Mouse (Mus musculus) activated CD4-positive, CD25-positive, alpha-beta regulatory T cell, adult 4 months (primary cell): ENCODE results near the gene Ccpg1os. TPM values are rescaled to one million over a fixed set of nuclear protein-coding genes. Genes with fewer than 3 reads are reported as not detected.

Source experiments
- ATAC-seq: one replicate; pipeline ENCODE4 v1.8.0; 2017
- polyA plus RNA-seq, 2 experiments: library from polyadenylated mRNA; unstranded; fragments of 100-300 nt; shearing (Covaris generic); gene quantifications; one replicate each; pipeline ENCODE4 v1.2.1; 2017

Gene Ccpg1os
- polyA plus RNA-seq, 2 experiments from 2014 or later, result 3.4 to 7.9 TPM

DNA sequence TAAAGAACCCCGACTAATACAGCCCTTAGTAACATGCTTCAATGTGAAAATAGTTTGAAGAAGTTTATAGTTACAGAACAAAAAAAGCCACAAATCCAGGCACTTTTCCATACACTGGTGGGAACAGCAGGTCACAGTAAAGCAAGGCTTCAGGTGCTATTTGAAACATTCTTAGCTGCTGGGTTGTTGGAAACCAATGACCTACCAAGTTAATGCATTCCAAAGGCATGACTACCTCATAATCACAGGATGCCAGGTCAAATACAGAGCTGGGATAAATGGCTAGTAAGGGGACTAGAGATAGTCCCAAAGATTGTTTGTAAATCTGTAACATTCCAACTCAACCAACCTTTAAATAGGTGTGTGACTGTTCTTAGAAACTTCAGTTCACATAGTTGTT, 9.9 kb downstream of the Ccpg1os start:
- no peak for ATAC-seq

- ATAC-seq, result no peak
These were observed 10.4 kb downstream of the Ccpg1os start for GRCm38 (mm10) chr9:72974734-72975133.

DNA sequence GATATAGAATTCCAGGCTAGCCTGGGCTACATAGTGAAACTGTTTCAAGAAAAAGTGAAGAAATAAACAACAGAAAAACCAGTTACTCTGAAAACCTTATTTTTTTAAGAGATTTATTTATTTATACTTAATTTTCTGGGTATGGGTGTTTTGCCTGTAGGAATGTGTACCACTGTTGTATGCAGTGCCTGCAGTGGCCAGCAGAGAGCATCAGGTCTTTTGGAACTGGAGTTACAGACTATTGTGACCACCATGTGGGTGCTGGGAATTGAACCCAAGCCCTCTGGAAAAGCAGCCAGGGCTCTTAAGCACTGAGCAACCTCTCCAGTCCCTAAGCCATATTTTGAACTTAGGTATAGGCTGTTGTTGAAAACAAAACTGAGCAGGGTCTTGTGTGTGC, 12.2 kb downstream of the Ccpg1os start:
- ATAC-seq, result no peak

GRCm38 (mm10) chr9:72972435-72972834, 12.7 kb downstream of the Ccpg1os start:
- ATAC-seq, result no peak

DNA sequence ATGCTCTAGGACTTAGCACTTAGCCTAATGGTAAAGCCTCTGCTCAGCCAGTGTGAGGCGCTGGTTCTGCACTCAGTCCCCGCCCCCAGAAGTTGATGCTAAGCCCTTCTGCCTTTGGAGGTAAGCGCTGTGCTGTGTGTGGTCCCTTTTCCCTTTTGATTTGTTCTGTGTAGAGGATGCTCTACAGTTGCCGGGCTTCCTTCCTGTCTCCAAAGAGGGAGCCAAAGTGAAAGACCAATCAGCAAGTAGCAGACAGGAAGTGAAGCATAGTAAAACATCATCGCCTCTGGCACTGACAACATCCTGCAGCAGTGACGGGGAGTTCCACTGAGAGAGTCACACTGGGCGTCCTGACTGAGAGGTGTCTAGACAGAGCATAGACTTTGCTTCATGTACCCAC, 15.3 kb downstream of the Ccpg1os start:
- ATAC-seq, result peak; percentile 90

DNA sequence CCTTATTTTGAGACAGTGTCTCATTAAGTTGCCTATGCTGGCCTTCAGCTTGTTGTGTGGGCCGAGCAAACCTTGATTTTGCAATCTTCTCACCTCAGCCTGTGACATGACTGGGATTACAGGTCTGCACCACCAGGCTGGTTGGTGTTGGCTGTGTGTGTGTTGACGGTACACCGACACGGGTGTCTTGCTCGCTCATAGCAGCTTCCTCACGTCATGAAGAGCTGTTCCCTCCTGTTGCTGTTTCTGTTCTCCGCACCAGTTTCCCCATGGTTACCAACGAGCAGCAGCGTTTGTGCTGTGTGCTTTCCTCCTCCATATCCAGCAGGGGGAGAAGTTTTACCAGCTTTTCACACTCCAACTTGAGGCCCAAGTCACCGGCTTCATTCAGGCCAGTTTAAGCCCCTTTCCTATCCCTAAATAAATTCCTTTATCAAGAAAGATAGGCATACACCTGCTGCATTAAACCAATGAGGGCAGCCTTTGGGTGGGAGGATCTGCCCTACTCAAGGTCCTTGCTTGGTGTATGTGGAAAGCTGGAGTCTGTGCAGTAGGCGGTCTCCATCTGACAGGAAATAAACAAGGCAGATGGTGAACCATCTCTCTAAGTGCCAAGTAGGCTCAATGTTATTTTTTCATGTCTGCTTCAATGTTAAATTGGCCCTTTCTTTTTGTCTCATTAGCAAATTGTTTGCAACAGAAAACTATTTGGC, 16.7 kb downstream of the Ccpg1os start:
- peak; percentile 57 for ATAC-seq

DNA sequence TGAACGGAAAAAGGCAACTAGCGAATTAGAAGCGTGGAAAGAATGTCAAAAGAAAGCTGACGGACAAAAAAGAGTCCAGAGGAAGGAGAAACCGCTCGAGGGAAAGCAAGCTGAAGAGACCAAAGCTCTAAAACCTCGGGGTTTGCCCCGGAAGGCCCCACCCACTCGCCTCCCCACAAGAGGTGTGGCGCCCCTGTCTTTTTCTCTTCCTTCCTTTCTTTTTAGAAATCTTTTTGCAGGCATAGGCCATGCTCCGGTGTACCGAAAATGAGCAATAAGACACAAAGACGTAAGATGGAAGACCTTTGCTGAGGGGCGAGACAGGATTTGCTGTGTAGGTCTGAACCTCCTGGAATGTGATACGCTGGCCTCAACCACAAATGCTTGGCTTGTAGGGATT, 23.2 kb downstream of the Ccpg1os start:
- ATAC-seq, result peak; percentile 71

- ATAC-seq, result no peak
These were observed 23.8 kb downstream of the Ccpg1os start for GRCm38 (mm10) chr9:72961346-72961745.

- peak; percentile 80 for ATAC-seq
These were observed 26.4 kb downstream of the Ccpg1os start, which contains the start of the genes Dyx1c1 and Gm44503 for GRCm38 (mm10) chr9:72958521-72959450. Gene Dyx1c1 (plus strand): TSS chr9:72958785. Gene Gm44503 (plus strand): TSS chr9:72958852.

DNA sequence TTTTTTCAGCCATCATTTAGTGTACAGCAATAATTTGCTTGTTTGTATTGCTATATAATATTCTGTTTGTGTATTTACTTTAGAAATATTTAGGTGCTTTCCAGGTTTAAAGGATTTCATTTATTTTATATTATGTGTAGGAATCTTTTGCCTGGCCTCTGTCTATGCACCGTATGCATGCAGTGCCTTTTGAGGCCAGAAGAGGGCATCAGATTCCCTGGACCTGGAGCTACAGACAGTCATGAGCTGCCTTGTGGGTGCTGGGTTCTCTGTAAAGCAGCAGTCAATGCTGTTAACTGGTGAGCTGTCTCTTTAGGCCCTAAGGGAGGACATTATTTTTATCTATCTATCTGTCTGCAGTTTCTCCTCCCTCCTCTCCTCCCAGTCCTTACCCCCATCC, 29.6 kb downstream of the Ccpg1os start:
- ATAC-seq, result no peak

DNA sequence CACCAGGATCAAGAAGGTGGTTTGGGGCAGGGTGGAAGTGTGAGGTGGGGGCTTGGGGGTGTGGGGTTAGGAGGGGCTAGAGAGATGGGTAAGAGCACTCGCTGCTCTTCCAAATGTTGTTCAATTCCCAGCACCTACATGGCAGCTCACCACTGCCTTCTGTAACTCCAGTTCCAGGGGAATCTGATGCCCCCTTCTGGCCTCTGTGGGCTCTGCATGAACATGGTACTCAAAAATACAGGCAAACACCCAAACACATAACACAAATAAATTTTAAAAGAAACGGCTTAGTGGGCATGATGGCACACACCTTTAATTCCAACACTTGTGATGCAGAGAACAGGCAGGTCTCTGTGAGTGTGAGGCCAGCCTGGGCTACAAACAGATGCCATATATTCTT, 30.4 kb downstream of the Ccpg1os start:
- no peak for ATAC-seq

GRCm38 (mm10) chr9:72949572-72949971, 35.6 kb downstream of the Ccpg1os start:
- no peak for ATAC-seq

- no peak for ATAC-seq
These were observed 38.2 kb downstream of the Ccpg1os start for GRCm38 (mm10) chr9:72947010-72947409.

DNA sequence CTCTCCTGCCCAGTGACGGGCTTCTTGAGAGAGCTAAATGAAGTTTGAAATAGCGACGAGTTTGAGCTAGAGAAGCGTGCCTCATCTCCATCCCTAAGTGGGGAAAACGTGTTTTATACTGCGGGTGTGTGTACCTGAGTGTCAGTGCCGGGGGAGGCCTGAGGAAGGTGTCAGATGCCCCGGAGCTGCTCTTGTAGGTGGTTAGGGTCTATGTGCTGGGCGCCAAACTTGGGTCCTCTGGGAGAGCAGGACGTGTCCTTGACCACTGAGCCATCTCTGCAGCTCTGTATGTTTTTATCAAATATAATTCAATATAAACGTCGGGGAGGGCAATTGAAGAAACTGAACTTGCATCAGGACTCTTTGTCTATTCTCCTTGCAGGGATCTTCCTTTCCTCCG, 40.9 kb downstream of the Ccpg1os start:
- ATAC-seq, result no peak

GRCm38 (mm10) chr9:72943424-72943823, 41.8 kb downstream of the Ccpg1os start:
- ATAC-seq, result no peak

DNA sequence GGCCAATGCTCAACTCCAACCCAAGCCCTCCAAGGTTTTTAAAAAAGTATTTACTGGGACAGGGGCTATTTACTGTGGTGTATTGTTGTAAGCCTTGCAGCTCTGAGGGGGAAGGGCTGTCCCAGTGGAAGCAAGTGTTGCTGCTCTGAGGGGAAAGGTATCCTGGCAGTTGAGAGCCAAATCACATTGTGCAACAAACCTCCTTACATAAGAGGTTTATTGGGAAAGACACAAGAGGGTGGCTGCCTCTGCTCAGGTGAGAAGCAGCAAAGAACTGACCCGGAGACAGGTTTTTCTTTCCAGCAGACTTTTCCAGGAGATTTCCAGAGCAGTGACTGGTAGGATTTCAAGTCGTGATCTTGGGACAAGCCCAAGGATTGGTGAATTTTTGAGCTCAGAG, 48.9 kb downstream of the Ccpg1os start:
- ATAC-seq, result no peak

GRCm38 (mm10) chr9:72935309-72935708, 49.9 kb downstream of the Ccpg1os start:
- no peak for ATAC-seq

- no peak for ATAC-seq
These were observed 53.9 kb downstream of the Ccpg1os start for GRCm38 (mm10) chr9:72931166-72931790.

Other genes starting within 250 kb of the Ccpg1os start
- gene Prtg, start 178.5 kb downstream of the Ccpg1os start, polyA plus RNA-seq, result not detected
- not detected for gene Pygo1, start 59.7 kb downstream of the Ccpg1os start, polyA plus RNA-seq
- 1 to 10 TPM; 5.5 to 8.1 TPM for gene Dyx1c1, start 26.6 kb downstream of the Ccpg1os start, polyA plus RNA-seq
- gene Gm44503, start 26.5 kb downstream of the Ccpg1os start, polyA plus RNA-seq, result not detected
- 10 to 100 TPM; 72.5 to 77.4 TPM for gene Ccpg1, start within 50 bp of the Ccpg1os start, polyA plus RNA-seq
- gene Pigb, start 55.0 kb upstream of the Ccpg1os start, polyA plus RNA-seq, result 10 to 100 TPM; 13.0 to 15.6 TPM
- gene Rab27a, start 59.5 kb upstream of the Ccpg1os start, polyA plus RNA-seq, result 10 to 100 TPM; 33.8 to 42.7 TPM
- under 1 TPM; 0.40 to 0.46 TPM for gene Khdc3, start 116.5 kb upstream of the Ccpg1os start, polyA plus RNA-seq
- gene Gm20509, start 117.1 kb upstream of the Ccpg1os start, polyA plus RNA-seq, result not detected
- gene Rsl24d1, start 128.0 kb upstream of the Ccpg1os start, polyA plus RNA-seq, result 10 to 100 TPM; 84.0 to 93.8 TPM